Mouse (Mus musculus): ENCODE measurements around the gene Tgfa.

- TF ChIP-seq CTCF (IDR thresholded peaks at IDR 0.05; ENCODE audit: low read depth), result no peak
- no peak for TF ChIP-seq EP300 (IDR thresholded peaks at IDR 0.05; ENCODE audit: low read depth)
Observed at GRCm38 (mm10) chr6:86206985-86207384, 12.0 kb downstream of the Tgfa start.
